ENCODE assay signal across 16 mouse cellular contexts in the genomic region with DNA sequence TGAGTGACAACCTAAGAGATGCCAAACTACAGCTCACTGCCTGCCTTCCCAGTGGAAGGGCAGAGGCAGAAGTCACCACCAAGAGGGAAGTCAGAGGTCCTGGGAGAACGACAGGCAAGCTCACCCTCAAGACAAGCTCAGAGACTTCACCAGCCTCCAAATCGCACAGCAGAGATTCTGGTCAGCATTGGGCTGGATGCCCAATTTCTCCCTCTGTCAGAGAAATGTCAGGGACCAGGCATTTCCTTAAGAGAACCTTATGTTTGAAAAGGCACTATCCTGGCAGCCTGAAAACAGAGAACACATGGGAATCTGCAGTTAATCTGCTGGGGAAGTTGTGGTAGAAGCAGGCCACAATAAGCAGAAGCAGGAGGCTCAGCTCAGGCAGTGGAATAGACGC.
DNase-seq lines count a peak whose midpoint lies in the region; ATAC-seq lines count a peak whose summit lies in the region.
"Had no signal": no experiment of that assay in that cellular context is flagged by ENCODE, and none has a peak within 500 bp of the region (broad histone marks: within the 10 kb centered on the region; RNA-seq: fewer than 3 reads in every experiment).

No protein-coding gene starts in this region.

- DNase-seq in adrenal gland, postnatal 10 days = peak; percentile 8
- DNase-seq in adrenal gland, adult 18-20 months (ENCODE audit: low spot score in 2 of 2) = no peak
- DNase-seq in cerebellum, postnatal 10 days = peak; percentile 24 to 33
- no peak for DNase-seq in cerebellum, adult 11-12 months
- peak; percentile 15 for DNase-seq in lung, postnatal 10 days
- DNase-seq in lung, postnatal 25 days (ENCODE audit: low spot score) = no peak
- DNase-seq in kidney, postnatal 10 days = no peak
- DNase-seq: gastrocnemius, adult 2 months; gastrocnemius, postnatal 36 days; heart, adult 2 months; kidney, adult 18-20 months; kidney, postnatal 36 days had no signal

- peak; percentile 34; the same call in 1 of the 2 replicates for ATAC-seq in megakaryocyte progenitor cell, adult 5-6 weeks (replicated peaks; ENCODE audit: poor library complexity)
- ATAC-seq: forebrain, embryonic 16.5 days; hindbrain, embryonic 16.5 days; midbrain, embryonic 13.5 days had no signal

Comparison
In these comparisons a context has a peak if more than half of its experiments do, and no peak if none do; other contexts are left out.
1. DNase-seq: peak in adrenal gland, postnatal 10 days (single experiment), cerebellum, postnatal 10 days (2 of 2) and lung, postnatal 10 days (single experiment); none in adrenal gland, adult 18-20 months (0 of 2), cerebellum, adult 11-12 months (single experiment), lung, postnatal 25 days (single experiment) and kidney, postnatal 10 days (single experiment).